11 mouse cellular contexts compared by ENCODE assay signal in genomic region chr3:107076658-107077057, GRCm38 (mm10). TPM values are rescaled to one million over a fixed set of nuclear protein-coding genes. Genes with fewer than 3 reads are reported as not detected.
A peak's percentile ranks its signal among the peaks of the same experiment; 100 is the strongest.
DNase-seq lines count a peak whose midpoint lies in the region.
"Had no signal": no experiment of that assay in that cellular context is flagged by ENCODE, and none has a peak within 500 bp of the region (broad histone marks: within the 10 kb centered on the region; RNA-seq: fewer than 3 reads in every experiment).

No protein-coding gene starts in this region.

- peak; percentile 6 for DNase-seq in embryo, embryonic 9.5 days (ENCODE audit: extremely low spot score)
- DNase-seq in embryo, embryonic 10.5 days (ENCODE audit: low spot score), result no peak
- DNase-seq in 3T3-L1 (ENCODE audit: low read depth, low spot score), result peak; percentile 9
- DNase-seq in induced T-regulatory cell, adult 2 months (ENCODE audit: low read depth), result peak; percentile 82
- DNase-seq in lung, postnatal 36 days, result peak; percentile 79
- DNase-seq in layer of hippocampus, postnatal 14 days (ENCODE audit: low spot score in 2 of 2), result no peak
- no peak for DNase-seq in layer of hippocampus, postnatal 10 days (ENCODE audit: low spot score in 2 of 2)
- no peak for DNase-seq in layer of hippocampus, adult 9-11 months
- DNase-seq: cerebellum, adult 9-10 months; kidney, adult 18-20 months; kidney, postnatal 4 days had no signal

RNA-seq across cellular contexts. Expression of gene Kcna2, which starts 24.3 kb away (rescaled TPM):
- 10 to 100 TPM; 76.1 to 82.3 TPM for total RNA-seq in layer of hippocampus, postnatal 14 days (2021)
- 10 to 100 TPM; 47.5 to 51.4 TPM for total RNA-seq in layer of hippocampus, postnatal 10 days (2021)

RNA-seq across cellular contexts. Expression of gene Kcna3, which starts 40.7 kb away (rescaled TPM):
- 10 to 100 TPM; 13.8 to 17.1 TPM for total RNA-seq in layer of hippocampus, postnatal 14 days (2021)
- 10 to 100 TPM; 18.6 to 22.6 TPM for total RNA-seq in layer of hippocampus, postnatal 10 days (2021)

Comparison
In these comparisons a context has a peak if more than half of its experiments do, and no peak if none do; other contexts are left out.
1. DNase-seq: peak in embryo, embryonic 9.5 days (single experiment), 3T3-L1 (single experiment), induced T-regulatory cell, adult 2 months (single experiment) and lung, postnatal 36 days (single experiment); none in embryo, embryonic 10.5 days (single experiment), layer of hippocampus, postnatal 14 days (0 of 2), layer of hippocampus, postnatal 10 days (0 of 2) and layer of hippocampus, adult 9-11 months (single experiment).